Mouse (Mus musculus) kidney, postnatal 25 days (tissue): ENCODE measurements around the gene Auts2.
A peak's percentile ranks its signal among the peaks of the same experiment; 100 is the strongest.

Experiments used
- DNase-seq, 2 experiments: peaks; one replicate each; pipeline ENCODE4 v3.0.0; 2021; ENCODE audit warnings: mixed read lengths in 2 of 2

The Auts2 gene

GRCm38 (mm10) chr5:131876569-131876968, 666.6 kb downstream of the Auts2 start:
- no peak for DNase-seq

- no peak for DNase-seq
These were observed 667.2 kb downstream of the Auts2 start for GRCm38 (mm10) chr5:131875976-131876375.

GRCm38 (mm10) chr5:131873116-131873515, 670.0 kb downstream of the Auts2 start:
- no peak for DNase-seq

- DNase-seq, result no peak
These were observed 673.2 kb downstream of the Auts2 start for GRCm38 (mm10) chr5:131869711-131870499.

GRCm38 (mm10) chr5:131865200-131865599, 677.9 kb downstream of the Auts2 start:
- DNase-seq, result no peak

- no peak for DNase-seq
These were observed 685.2 kb downstream of the Auts2 start for GRCm38 (mm10) chr5:131857976-131858375.

- DNase-seq, result peak; percentile 8 to 43
These were observed 687.8 kb downstream of the Auts2 start for GRCm38 (mm10) chr5:131855358-131855757.

GRCm38 (mm10) chr5:131851597-131852453, 691.3 kb downstream of the Auts2 start:
- no peak for DNase-seq

- DNase-seq, result peak; percentile 32 to 34
These were observed 692.4 kb downstream of the Auts2 start for GRCm38 (mm10) chr5:131850632-131851335.

- no peak for DNase-seq
These were observed 693.5 kb downstream of the Auts2 start for GRCm38 (mm10) chr5:131849644-131850043.

GRCm38 (mm10) chr5:131844519-131844800, 698.7 kb downstream of the Auts2 start:
- peak; percentile 23 to 40 for DNase-seq

- DNase-seq, result no peak
These were observed 699.2 kb downstream of the Auts2 start for GRCm38 (mm10) chr5:131843766-131844518.

GRCm38 (mm10) chr5:131839657-131840315, 703.4 kb downstream of the Auts2 start:
- DNase-seq, result no peak

- DNase-seq, result no peak
These were observed 704.1 kb downstream of the Auts2 start for GRCm38 (mm10) chr5:131839023-131839422.

GRCm38 (mm10) chr5:131838064-131838463, 705.1 kb downstream of the Auts2 start:
- no peak for DNase-seq

- DNase-seq, result no peak
These were observed 707.0 kb downstream of the Auts2 start for GRCm38 (mm10) chr5:131836014-131836735.

GRCm38 (mm10) chr5:131832891-131833876, 710.0 kb downstream of the Auts2 start:
- DNase-seq, result no peak

GRCm38 (mm10) chr5:131830111-131830510, 713.0 kb downstream of the Auts2 start:
- DNase-seq, result no peak

- no peak for DNase-seq
These were observed 713.9 kb downstream of the Auts2 start for GRCm38 (mm10) chr5:131829248-131829647.

GRCm38 (mm10) chr5:131828607-131829006, 714.5 kb downstream of the Auts2 start:
- no peak for DNase-seq
